Mouse (Mus musculus) MEL (cell line): ENCODE results near the gene Ganab. TPM values are rescaled to one million over a fixed set of nuclear protein-coding genes. Genes with fewer than 3 reads are reported as not detected.

Experiments
- DNase-seq: peaks from one replicate; pipeline ENCODE4 v3.0.0; 2011; ENCODE audit warnings: low read depth, low spot score
- H3K27ac ChIP-seq: 2 replicates; pipeline ENCODE4 v1.5.1; 2012; ENCODE audit warnings: low read depth, mild to moderate bottlenecking, control low read depth, low read length, moderate library complexity; ENCODE audit not compliant: control insufficient read depth
- H3K27me3 ChIP-seq, 2 experiments: fragments of 150-350 bp in 1 of 2; sonication (generic) in 1 of 2; 2 replicates each; pipeline ENCODE4 v1.6.1; 2012; ENCODE audit warnings: low read length in 2 of 2, mild to moderate bottlenecking in 2 of 2, improper control_type of control experiment in 1 of 2, moderate library complexity in 1 of 2; ENCODE audit not compliant: insufficient read depth in 2 of 2, control insufficient read depth in 1 of 2
- H3K36me3 ChIP-seq, 2 experiments: 2 replicates each; pipeline ENCODE4 v1.6.1; 2012 to 2014; ENCODE audit warnings: low read length in 2 of 2, improper control_type of control experiment in 1 of 2, inconsistent platforms in 1 of 2, mild to moderate bottlenecking in 1 of 2; ENCODE audit not compliant: insufficient read depth in 2 of 2, control insufficient read depth in 1 of 2
- H3K4me1 ChIP-seq, 2 experiments: fragments of 150-350 bp in 1 of 2; sonication (generic) in 1 of 2; 2 replicates each; pipeline ENCODE4 v1.6.1; 2012; ENCODE audit warnings: low read length in 2 of 2, improper control_type of control experiment in 1 of 2, mild to moderate bottlenecking in 1 of 2; ENCODE audit not compliant: insufficient read depth in 2 of 2, control insufficient read depth in 1 of 2
- H3K4me3 ChIP-seq, 2 experiments: fragments of 150-350 bp in 1 of 2; sonication (generic) in 1 of 2; 2 replicates each; pipeline ENCODE4 v1.5.1; 2012; ENCODE audit warnings: low read depth in 2 of 2, low read length in 2 of 2, mild to moderate bottlenecking in 2 of 2, moderate library complexity in 2 of 2, control low read depth in 1 of 2, improper control_type of control experiment in 1 of 2; ENCODE audit not compliant: control insufficient read depth in 1 of 2, insufficient read depth in 1 of 2
- H3K79me2 ChIP-seq: 2 replicates; pipeline ENCODE4 v1.6.1; 2012; ENCODE audit warnings: mild to moderate bottlenecking, low read length, moderate library complexity; ENCODE audit not compliant: control insufficient read depth, poor library complexity, insufficient read depth
- H3K9ac ChIP-seq: 2 replicates; pipeline ENCODE4 v1.6.1; 2012; ENCODE audit warnings: low read depth, mild to moderate bottlenecking, control low read depth, low read length, moderate library complexity; ENCODE audit not compliant: control insufficient read depth, poor library complexity, severe bottlenecking
- H3K9me3 ChIP-seq: fragments of 150-350 bp; sonication (generic); replicated peaks from 2 replicates; pipeline ENCODE4 v1.6.1; 2012; ENCODE audit warnings: mild to moderate bottlenecking, low read length, improper control_type of control experiment, moderate library complexity; ENCODE audit not compliant: insufficient read depth
- E2F4 ChIP-seq: IDR thresholded peaks from 2 replicates; pipeline ENCODE4 v1.6.1; 2011; ENCODE audit warnings: low read depth, low read length, improper control_type of control experiment, borderline replicate concordance
- ELF1 ChIP-seq: IDR thresholded peaks from 2 replicates; pipeline ENCODE4 v1.6.1; 2014; ENCODE audit warnings: low read depth, mild to moderate bottlenecking, inconsistent platforms, low read length, improper control_type of control experiment, moderate library complexity
- EP300 ChIP-seq, 2 experiments: IDR thresholded peaks; 2 replicates each; pipeline ENCODE4 v1.6.1; 2011; ENCODE audit warnings: improper control_type of control experiment in 2 of 2, low read length in 2 of 2, low read depth in 1 of 2, mild to moderate bottlenecking in 1 of 2
- ETS1 ChIP-seq: IDR thresholded peaks from 2 replicates; pipeline ENCODE4 v1.6.1; 2012; ENCODE audit warnings: low read depth, mild to moderate bottlenecking, inconsistent platforms, low read length, improper control_type of control experiment, moderate library complexity
- GABPA ChIP-seq: IDR thresholded peaks from 2 replicates; pipeline ENCODE4 v1.6.1; 2012; ENCODE audit warnings: low read depth, mild to moderate bottlenecking, inconsistent platforms, low read length, improper control_type of control experiment, moderate library complexity
- GATA1 ChIP-seq: IDR thresholded peaks from 2 replicates; pipeline ENCODE4 v1.6.1; 2011; ENCODE audit warnings: low read depth, low read length, improper control_type of control experiment
- HCFC1 ChIP-seq: IDR thresholded peaks from 2 replicates; pipeline ENCODE4 v1.6.1; 2012; ENCODE audit warnings: low read depth, mild to moderate bottlenecking, inconsistent platforms, low read length, improper control_type of control experiment, moderate library complexity
- JUND ChIP-seq: IDR thresholded peaks from 2 replicates; pipeline ENCODE4 v1.6.1; 2011; ENCODE audit warnings: low read depth, mild to moderate bottlenecking, improper control_type of control experiment, low read length
- KAT2A ChIP-seq: conservative IDR thresholded peaks from 2 replicates; pipeline ENCODE4 v1.6.1; 2012; ENCODE audit warnings: low read depth, low read length, improper control_type of control experiment, inconsistent platforms
- MAX ChIP-seq: IDR thresholded peaks from 2 replicates; pipeline ENCODE4 v1.6.1; 2011; ENCODE audit warnings: low read length, improper control_type of control experiment
- MAZ ChIP-seq: IDR thresholded peaks from 2 replicates; pipeline ENCODE4 v1.6.1; 2012; ENCODE audit warnings: low read depth, mild to moderate bottlenecking, inconsistent platforms, low read length, improper control_type of control experiment
- MEF2A ChIP-seq: IDR thresholded peaks from 2 replicates; pipeline ENCODE4 v1.6.1; 2014; ENCODE audit warnings: low read depth, mild to moderate bottlenecking, inconsistent platforms, low read length, improper control_type of control experiment; ENCODE audit not compliant: poor library complexity, insufficient replicate concordance, severe bottlenecking; ENCODE audit errors: extremely low read depth
- MYB ChIP-seq: IDR thresholded peaks from 2 replicates; pipeline ENCODE4 v1.6.1; 2011; ENCODE audit warnings: mild to moderate bottlenecking, low read depth, low read length, improper control_type of control experiment
- MYC ChIP-seq: IDR thresholded peaks from 2 replicates; pipeline ENCODE4 v1.6.1; 2011; ENCODE audit warnings: low read depth, mild to moderate bottlenecking, low read length, improper control_type of control experiment, moderate library complexity
- NELFE ChIP-seq: IDR thresholded peaks from 2 replicates; pipeline ENCODE4 v1.6.1; 2011; ENCODE audit warnings: low read depth, low read length, improper control_type of control experiment
- NRF1 ChIP-seq: IDR thresholded peaks from 2 replicates; pipeline ENCODE4 v1.6.1; 2014; ENCODE audit warnings: low read depth, mild to moderate bottlenecking, inconsistent platforms, low read length, improper control_type of control experiment, moderate library complexity; ENCODE audit not compliant: poor library complexity, insufficient read depth, severe bottlenecking
- POLR2A ChIP-seq, 2 experiments: IDR thresholded peaks; 2 replicates each; pipeline ENCODE4 v1.6.1; 2011 to 2012; ENCODE audit warnings: low read length in 2 of 2, mild to moderate bottlenecking in 2 of 2, control low read depth in 1 of 2, improper control_type of control experiment in 1 of 2, low read depth in 1 of 2, moderate library complexity in 1 of 2; ENCODE audit not compliant: control insufficient read depth in 1 of 2, insufficient read depth in 1 of 2, poor library complexity in 1 of 2
- POLR2AphosphoS2 ChIP-seq: IDR thresholded peaks from 2 replicates; pipeline ENCODE4 v1.6.1; 2011; ENCODE audit warnings: low read length, improper control_type of control experiment
- POLR2AphosphoS5 ChIP-seq: IDR thresholded peaks from 2 replicates; pipeline ENCODE4 v1.6.1; 2012; ENCODE audit warnings: low read depth, borderline replicate concordance, mild to moderate bottlenecking, inconsistent platforms, low read length, moderate library complexity, mixed read lengths
- RAD21 ChIP-seq: IDR thresholded peaks from 2 replicates; pipeline ENCODE4 v1.6.1; 2011; ENCODE audit warnings: mild to moderate bottlenecking, low read depth, low read length, improper control_type of control experiment
- SIN3A ChIP-seq: IDR thresholded peaks from 2 replicates; pipeline ENCODE4 v1.6.1; 2012; ENCODE audit warnings: low read length, improper control_type of control experiment, inconsistent platforms
- TBP ChIP-seq: IDR thresholded peaks from 2 replicates; pipeline ENCODE4 v1.8.0; 2011; ENCODE audit warnings: low read depth, low read length, improper control_type of control experiment
- TCF12 ChIP-seq: IDR thresholded peaks from 2 replicates; pipeline ENCODE4 v1.6.1; 2014; ENCODE audit warnings: low read depth, mild to moderate bottlenecking, inconsistent platforms, low read length, improper control_type of control experiment, moderate library complexity
- USF1 ChIP-seq: IDR thresholded peaks from 2 replicates; pipeline ENCODE4 v1.6.1; 2014; ENCODE audit warnings: low read depth, mild to moderate bottlenecking, inconsistent platforms, low read length, improper control_type of control experiment, moderate library complexity
- USF2 ChIP-seq, 2 experiments: IDR thresholded peaks; 2 replicates each; pipeline ENCODE4 v1.6.1; 2011 to 2012; ENCODE audit warnings: improper control_type of control experiment in 2 of 2, low read length in 2 of 2, borderline replicate concordance in 1 of 2, inconsistent platforms in 1 of 2, low read depth in 1 of 2, mild to moderate bottlenecking in 1 of 2; ENCODE audit not compliant: insufficient read depth in 1 of 2
- ZC3H11A ChIP-seq: IDR thresholded peaks from 2 replicates; pipeline ENCODE4 v1.6.1; 2012; ENCODE audit warnings: low read depth, mild to moderate bottlenecking, inconsistent platforms, low read length, improper control_type of control experiment
- ZKSCAN1 ChIP-seq: IDR thresholded peaks from 2 replicates; pipeline ENCODE4 v1.6.1; 2012; ENCODE audit warnings: low read depth, mild to moderate bottlenecking, inconsistent platforms, low read length, improper control_type of control experiment, moderate library complexity
- ZMIZ1 ChIP-seq: IDR thresholded peaks from 2 replicates; pipeline ENCODE4 v1.6.1; 2012; ENCODE audit warnings: low read depth, mild to moderate bottlenecking, inconsistent platforms, low read length, improper control_type of control experiment, moderate library complexity
- ZNF384 ChIP-seq: IDR thresholded peaks from 2 replicates; pipeline ENCODE4 v1.6.1; 2012; ENCODE audit warnings: low read depth, mild to moderate bottlenecking, inconsistent platforms, low read length, improper control_type of control experiment
- polyA plus RNA-seq, 2 experiments: library from polyadenylated mRNA; stranded (reverse) in 1 of 2; unstranded in 1 of 2; fragments of >175 nt in 1 of 2; fragments of >200 nt in 1 of 2; gene quantifications; 2 replicates each; pipeline versions ENCODE4 v1.2.1 to v1.2.4; 2012; ENCODE audit warnings: low replicate concordance in 2 of 2, low read depth in 1 of 2; ENCODE audit not compliant: insufficient read length in 2 of 2, insufficient read depth in 1 of 2, missing spikeins in 1 of 2
- total RNA-seq: library from RNA; depleted of rRNA; stranded (reverse); fragments of 300-350 nt; gene quantifications from 2 replicates; pipeline ENCODE4 v1.2.3, GENCODE M21; 2012

Gene Ganab
- total and polyA plus RNA-seq, 3 experiments, result 122 to 123 TPM; not detected in 1

DNA sequence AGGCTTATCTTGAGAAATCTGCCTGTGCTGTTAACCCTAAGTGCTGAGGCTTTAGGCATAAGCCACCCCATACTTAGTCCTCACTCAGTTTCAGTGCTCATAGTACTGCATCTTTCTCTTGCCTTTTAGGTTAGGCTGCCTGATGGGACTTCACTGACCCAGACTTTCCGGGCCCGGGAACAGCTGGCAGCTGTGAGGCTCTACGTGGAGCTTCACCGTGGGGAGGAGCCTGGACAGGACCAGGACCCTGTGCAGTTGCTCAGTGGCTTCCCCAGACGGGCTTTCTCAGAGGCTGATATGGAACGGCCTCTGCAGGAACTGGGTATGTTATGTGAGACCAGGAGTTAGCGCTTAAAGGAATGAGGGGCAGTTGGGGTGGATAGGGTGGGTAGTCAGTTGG, 22.8 kb upstream of the Ganab start:
- TF ChIP-seq GATA1, result no peak
- no peak for TF ChIP-seq ZKSCAN1
- TF ChIP-seq EP300 (IDR thresholded peaks at IDR 0.05; ENCODE audit: low read depth in 1 of 2, low read length in 2 of 2), result no peak
- no peak for TF ChIP-seq TCF12
- no peak for TF ChIP-seq POLR2A (IDR thresholded peaks at IDR 0.05; ENCODE audit: control insufficient read depth in 1 of 2, insufficient read depth in 1 of 2, low read depth in 1 of 2, low read length in 2 of 2, poor library complexity in 1 of 2)
- no peak for TF ChIP-seq USF2 (IDR thresholded peaks at IDR 0.05; ENCODE audit: borderline replicate concordance in 1 of 2, insufficient read depth in 1 of 2, low read depth in 1 of 2, low read length in 2 of 2)
- TF ChIP-seq MEF2A, result no peak
- TF ChIP-seq ZNF384, result no peak
- TF ChIP-seq HCFC1, result no peak
- Histone ChIP-seq H3K36me3 (peaks cover 8 to 31% of the 10 kb centered on the region in 2 experiments), H3K27me3 (no peaks in the 10 kb centered on the region), H3K9ac (no peak overlapping the region), H3K4me3 (no peak overlapping the region), H3K79me2 (peaks cover 15% of the 10 kb centered on the region), H3K9me3 (no peaks in the 10 kb centered on the region), H3K27ac (no peak overlapping the region; the same call in 1 of the 2 replicates), H3K4me1 (peaks cover 10 to 21% of the 10 kb centered on the region in 2 experiments; a peak in 3 of 4 replicates)
- no peak for DNase-seq

DNA sequence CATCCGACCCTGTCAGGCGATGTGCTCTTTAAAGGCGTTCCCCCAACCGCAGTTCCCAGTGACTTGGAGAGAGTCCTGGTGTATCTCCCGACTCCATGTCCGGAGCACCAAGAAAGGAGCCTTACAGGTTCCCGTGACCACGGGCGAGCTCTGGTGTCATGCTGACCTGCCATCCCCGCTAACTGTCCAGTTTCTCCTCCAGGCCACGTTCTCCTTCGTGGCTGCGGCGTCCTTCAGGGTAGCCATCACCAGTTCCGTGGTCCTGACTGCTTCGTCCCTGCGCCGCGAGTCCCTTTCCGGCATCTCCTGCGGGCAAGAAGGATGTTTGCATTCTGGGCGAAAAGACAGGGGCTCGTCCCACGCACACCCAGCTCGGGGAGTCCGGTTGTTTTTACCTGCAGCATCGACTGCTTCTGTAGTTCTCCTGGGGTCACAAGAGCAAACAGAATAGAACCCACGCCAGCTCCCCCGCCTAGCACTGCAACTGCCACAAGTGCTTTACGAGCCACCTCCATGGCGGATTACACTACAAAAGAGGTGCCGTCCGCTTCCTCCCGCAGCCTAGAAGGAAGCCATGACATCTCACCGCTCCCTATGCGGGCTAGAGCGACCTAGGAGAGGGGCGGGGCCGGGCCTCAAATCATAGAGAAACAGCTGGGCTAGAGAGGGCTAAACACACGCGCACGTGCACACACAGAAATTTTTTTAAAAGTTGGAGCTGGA, 17.4 kb upstream of the Ganab start, which contains the start of gene Uqcc3:
Uqcc3 (minus strand) TSS at position 613 of the 723 bp plus-strand sequence.
- no peaks in the 10 kb centered on the region for H3K27me3 ChIP-seq
- H3K9ac ChIP-seq, result peak within 1 kb of the TSS; percentile 79
- H3K79me2 ChIP-seq, result peaks cover 7% of the 10 kb centered on the region
- H3K27ac ChIP-seq, result peak within 1 kb of the TSS; percentile 51
- peak within 1 kb of the TSS; percentile 77 to 82 for H3K4me3 ChIP-seq
- H3K9me3 ChIP-seq, result no peaks in the 10 kb centered on the region
- DNase-seq, result peak; percentile 95
- 0 out of 4 replicates have a peak, but pooled peaks cover 0 to 2% of the 10 kb centered on the region in 2 experiments for H3K4me1 ChIP-seq
- H3K36me3 ChIP-seq, result peaks cover 0 to 6% of the 10 kb centered on the region in 2 experiments
- peak; percentile 66; the same call in 1 of the 2 replicates for TF ChIP-seq KAT2A
- peak; percentile 71 for TF ChIP-seq ELF1
- peak; percentile 94 for TF ChIP-seq TBP
- TF ChIP-seq NRF1, result peak; percentile 43; the same call in 1 of the 2 replicates
- peak; percentile 83 for TF ChIP-seq USF1
- TF ChIP-seq MAX, result peak; percentile 99
- no peak for TF ChIP-seq JUND
- TF ChIP-seq ZMIZ1, result peak; percentile 79; the same call in 1 of the 2 replicates
- peak; percentile 92 for TF ChIP-seq HCFC1
- peak; percentile 99 for TF ChIP-seq MYC
- peak; percentile 100 for TF ChIP-seq SIN3A
- no peak for TF ChIP-seq RAD21
- no peak for TF ChIP-seq E2F4
- peak; percentile 74; the same call in 1 of the 2 replicates for TF ChIP-seq POLR2AphosphoS2
- peak; percentile 95 for TF ChIP-seq MAZ
- peak; percentile 70; the same call in 1 of the 2 replicates for TF ChIP-seq GABPA
- TF ChIP-seq NELFE, result peak; percentile 89
- TF ChIP-seq ZKSCAN1, result no peak
- TF ChIP-seq ETS1, result peak; percentile 81
- TF ChIP-seq POLR2AphosphoS5, result no peak
- TF ChIP-seq MEF2A, result peak; percentile 49; the same call in 1 of the 2 replicates
- TF ChIP-seq EP300 (IDR thresholded peaks at IDR 0.05; ENCODE audit: low read depth in 1 of 2, low read length in 2 of 2), result no peak; a peak in 2 of 4 replicates
- no peak for TF ChIP-seq ZC3H11A
- no peak for TF ChIP-seq MYB
